Mouse (Mus musculus): Measurements from ENCODE around the gene Ubxn11. TPM values are rescaled to one million over a fixed set of nuclear protein-coding genes. Genes with fewer than 3 reads are reported as not detected.

Ubxn11 gene
- polyA plus RNA-seq, 2 experiments, result 1.4 to 2.0 TPM

GRCm38 (mm10) chr4:134110653-134111052, 8.3 kb downstream of the Ubxn11 start:
- no peak overlapping the region for H3K4me2 ChIP-seq (ENCODE audit: low read depth)
- DNase-seq (ENCODE audit: low read depth in 3 of 3, low spot score in 3 of 3) (no peak), ATAC-seq (ENCODE audit: insufficient read depth) (no peak)
- WGBS (ENCODE audit: insufficient replicate concordance), result 30% methylated on average over 3 of the region's 3 CpGs
- H3K27me3 ChIP-seq (ENCODE audit: control insufficient read depth, insufficient read depth, low read length), result no peaks in the 10 kb centered on the region
- peaks cover 4 to 39% of the 10 kb centered on the region in 2 experiments; a peak in 3 of 4 replicates for H3K4me1 ChIP-seq (replicated peaks; ENCODE audit: control insufficient read depth in 2 of 2, insufficient read depth in 2 of 2, low read length in 1 of 2)
- H3K9me3 ChIP-seq (ENCODE audit: control insufficient read depth, low read length), result no peaks in the 10 kb centered on the region
- H3K27ac ChIP-seq, result no peak overlapping the region
- no peaks in the 10 kb centered on the region for H3K36me3 ChIP-seq (replicated peaks; ENCODE audit: control insufficient read depth, insufficient read depth, low read depth)
- no peak overlapping the region for H3K9ac ChIP-seq (replicated peaks)
- TF ChIP-seq EP300 (IDR thresholded peaks at IDR 0.05; ENCODE audit: low read depth) (no peak), CTCF (IDR thresholded peaks at IDR 0.05; ENCODE audit: low read depth) (no peak)
- H3K4me3 ChIP-seq (ENCODE audit: insufficient read depth in 1 of 2, low read depth in 2 of 2, low read length in 2 of 2), result no peak overlapping the region

GRCm38 (mm10) chr4:134112403-134112802, 10.0 kb downstream of the Ubxn11 start:
- ATAC-seq (ENCODE audit: insufficient read depth) (no peak), DNase-seq (ENCODE audit: low read depth in 3 of 3, low spot score in 3 of 3) (no peak)
- no peak overlapping the region for H3K27ac ChIP-seq
- no peaks in the 10 kb centered on the region for H3K9me3 ChIP-seq (ENCODE audit: control insufficient read depth, low read length)
- H3K4me2 ChIP-seq (ENCODE audit: low read depth), result no peak overlapping the region
- H3K36me3 ChIP-seq (replicated peaks; ENCODE audit: control insufficient read depth, insufficient read depth, low read depth), result no peaks in the 10 kb centered on the region
- WGBS (ENCODE audit: insufficient replicate concordance), result 71% methylated on average over 6 of the region's 6 CpGs
- no peak overlapping the region for H3K4me3 ChIP-seq (ENCODE audit: insufficient read depth in 1 of 2, low read depth in 2 of 2, low read length in 2 of 2)
- H3K27me3 ChIP-seq (ENCODE audit: control insufficient read depth, insufficient read depth, low read length), result no peaks in the 10 kb centered on the region
- TF ChIP-seq CTCF (IDR thresholded peaks at IDR 0.05; ENCODE audit: low read depth) (no peak), EP300 (IDR thresholded peaks at IDR 0.05; ENCODE audit: low read depth) (no peak)
- peaks cover 4 to 30% of the 10 kb centered on the region in 2 experiments; a peak in 3 of 4 replicates for H3K4me1 ChIP-seq (replicated peaks; ENCODE audit: control insufficient read depth in 2 of 2, insufficient read depth in 2 of 2, low read length in 1 of 2)
- no peak overlapping the region for H3K9ac ChIP-seq (replicated peaks)

DNA sequence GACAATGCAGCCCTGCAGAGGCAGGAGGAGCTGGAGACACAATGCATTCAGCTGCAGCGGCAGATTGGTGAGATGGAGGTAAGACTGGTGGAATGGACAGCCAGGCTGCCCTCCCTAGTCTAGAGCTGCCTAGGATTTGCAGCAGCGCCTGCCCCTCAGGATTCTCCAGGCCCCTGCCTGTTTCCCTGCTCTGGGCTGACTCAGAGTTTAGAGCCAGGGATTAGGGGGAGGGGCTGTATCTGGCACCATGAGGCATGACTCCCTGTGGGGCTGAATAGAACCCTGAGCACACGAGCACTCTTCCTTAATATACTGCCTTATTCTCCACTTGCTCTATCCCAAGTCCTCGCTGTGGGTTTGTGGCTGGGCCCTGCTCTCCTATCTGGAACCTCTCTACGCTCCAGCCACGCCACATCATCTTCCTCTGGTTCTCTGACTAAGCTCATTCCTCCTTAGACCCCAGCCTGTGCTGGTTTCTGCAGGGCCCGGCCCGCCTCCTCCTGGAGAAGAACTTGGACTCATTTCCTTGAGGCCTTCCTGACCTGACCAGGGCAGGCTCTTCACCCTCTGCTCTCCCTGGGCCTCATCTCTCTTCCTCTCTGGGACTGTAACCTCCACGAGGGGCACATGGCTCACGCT, 11.1 kb downstream of the Ubxn11 start:
- no peak overlapping the region for H3K9ac ChIP-seq (replicated peaks)
- no peak overlapping the region for H3K27ac ChIP-seq
- H3K4me2 ChIP-seq (ENCODE audit: low read depth), result no peak overlapping the region
- H3K36me3 ChIP-seq (replicated peaks; ENCODE audit: control insufficient read depth, insufficient read depth, low read depth), result no peaks in the 10 kb centered on the region
- ATAC-seq (ENCODE audit: insufficient read depth) (no peak), DNase-seq (ENCODE audit: low read depth in 3 of 3, low spot score in 3 of 3) (no peak)
- H3K4me3 ChIP-seq (ENCODE audit: insufficient read depth in 1 of 2, low read depth in 2 of 2, low read length in 2 of 2), result no peak overlapping the region
- TF ChIP-seq CTCF (IDR thresholded peaks at IDR 0.05; ENCODE audit: low read depth), result no peak
- no peak for TF ChIP-seq EP300 (IDR thresholded peaks at IDR 0.05; ENCODE audit: low read depth)
- H3K4me1 ChIP-seq (replicated peaks; ENCODE audit: control insufficient read depth in 2 of 2, insufficient read depth in 2 of 2, low read length in 1 of 2), result peaks cover 4 to 28% of the 10 kb centered on the region in 2 experiments; a peak in 3 of 4 replicates
- WGBS (ENCODE audit: insufficient replicate concordance), result 45% methylated on average over 10 of the region's 10 CpGs
- no peaks in the 10 kb centered on the region for H3K27me3 ChIP-seq (ENCODE audit: control insufficient read depth, insufficient read depth, low read length)
- no peaks in the 10 kb centered on the region for H3K9me3 ChIP-seq (ENCODE audit: control insufficient read depth, low read length)

GRCm38 (mm10) chr4:134114038-134114437, 11.7 kb downstream of the Ubxn11 start:
- Histone ChIP-seq H3K4me1 (replicated peaks; ENCODE audit: control insufficient read depth in 2 of 2, insufficient read depth in 2 of 2, low read length in 1 of 2) (peaks cover 4 to 28% of the 10 kb centered on the region in 2 experiments; a peak in 3 of 4 replicates), H3K9ac (replicated peaks) (no peak overlapping the region), H3K4me3 (ENCODE audit: insufficient read depth in 1 of 2, low read depth in 2 of 2, low read length in 2 of 2) (no peak overlapping the region), H3K36me3 (replicated peaks; ENCODE audit: control insufficient read depth, insufficient read depth, low read depth) (no peaks in the 10 kb centered on the region), H3K27ac (no peak overlapping the region), H3K4me2 (ENCODE audit: low read depth) (no peak overlapping the region), H3K9me3 (ENCODE audit: control insufficient read depth, low read length) (no peaks in the 10 kb centered on the region), H3K27me3 (ENCODE audit: control insufficient read depth, insufficient read depth, low read length) (no peaks in the 10 kb centered on the region)
- no peak for DNase-seq (ENCODE audit: low read depth in 3 of 3, low spot score in 3 of 3)
- ATAC-seq (ENCODE audit: insufficient read depth), result no peak
- TF ChIP-seq EP300 (IDR thresholded peaks at IDR 0.05; ENCODE audit: low read depth) (no peak), CTCF (IDR thresholded peaks at IDR 0.05; ENCODE audit: low read depth) (no peak)
- 81% methylated on average over 4 of the region's 4 CpGs for WGBS (ENCODE audit: insufficient replicate concordance)

- Histone ChIP-seq H3K4me3 (ENCODE audit: insufficient read depth in 1 of 2, low read depth in 2 of 2, low read length in 2 of 2) (no peak overlapping the region), H3K4me1 (replicated peaks; ENCODE audit: control insufficient read depth in 2 of 2, insufficient read depth in 2 of 2, low read length in 1 of 2) (peaks cover 4 to 27% of the 10 kb centered on the region in 2 experiments; a peak in 3 of 4 replicates), H3K27ac (no peak overlapping the region), H3K36me3 (replicated peaks; ENCODE audit: control insufficient read depth, insufficient read depth, low read depth) (no peaks in the 10 kb centered on the region), H3K4me2 (ENCODE audit: low read depth) (no peak overlapping the region), H3K9ac (replicated peaks) (no peak overlapping the region), H3K27me3 (ENCODE audit: control insufficient read depth, insufficient read depth, low read length) (no peaks in the 10 kb centered on the region), H3K9me3 (ENCODE audit: control insufficient read depth, low read length) (no peaks in the 10 kb centered on the region)
- 80% methylated on average over 16 of the region's 16 CpGs for WGBS (ENCODE audit: insufficient replicate concordance)
- no peak for ATAC-seq (ENCODE audit: insufficient read depth)
- TF ChIP-seq EP300 (IDR thresholded peaks at IDR 0.05; ENCODE audit: low read depth) (no peak), CTCF (IDR thresholded peaks at IDR 0.05; ENCODE audit: low read depth) (no peak)
- no peak for DNase-seq (ENCODE audit: low read depth in 3 of 3, low spot score in 3 of 3)
These were observed 13.1 kb downstream of the Ubxn11 start for GRCm38 (mm10) chr4:134115215-134116144.
